ENCODE assay signal across 25 mouse cellular contexts in the genomic region with DNA sequence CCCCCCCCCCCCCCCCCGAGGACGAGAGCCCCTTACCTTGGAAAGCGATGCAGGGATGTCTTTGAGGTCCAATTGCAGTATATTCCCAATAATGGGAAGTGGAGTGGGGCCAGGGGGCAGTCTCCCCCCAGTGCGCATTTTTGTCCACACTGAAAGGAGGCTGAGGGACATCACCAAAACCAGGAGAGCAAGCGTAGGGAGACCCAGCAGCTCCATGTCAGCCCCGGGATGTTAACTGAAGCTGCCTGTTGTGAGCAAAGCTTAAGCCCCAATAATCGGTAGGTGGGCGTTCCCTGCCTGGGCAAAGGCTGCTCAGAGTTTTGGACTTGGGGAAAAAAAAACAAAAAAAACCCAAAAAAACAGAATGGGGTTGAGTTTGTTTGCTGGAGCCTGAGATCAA. TPM values are rescaled to one million over a fixed set of nuclear protein-coding genes. Genes with fewer than 3 reads are reported as not detected.
"Had no signal": no experiment of that assay in that cellular context is flagged by ENCODE, and none has a peak within 500 bp of the region (broad histone marks: within the 10 kb centered on the region; RNA-seq: fewer than 3 reads in every experiment).

A gene (minus strand): TSS at position 237 of the 400 bp plus-strand sequence.

- DNase-seq: kidney, adult 11 months; kidney, postnatal 25 days; layer of hippocampus, adult 9-11 months; liver, embryonic 13.5 days; lung, embryonic 14.5 days; retina, postnatal 1 day; right cerebral cortex, postnatal 25 days; spleen, adult 18-20 months; thymus, postnatal 25 days had no signal

- ATAC-seq: intestine, embryonic 15.5 days; lung, postnatal 0 days; midbrain, embryonic 16.5 days had no signal

- H3K4me2 ChIP-seq: intestine, embryonic 15.5 days; limb, embryonic 13.5 days; liver, embryonic 13.5 days; lung, embryonic 14.5 days; midbrain, embryonic 12.5 days; neural tube, embryonic 13.5 days; stomach, embryonic 15.5 days had no signal

- H3K36me3 ChIP-seq: intestine, embryonic 15.5 days; limb, embryonic 10.5 days; midbrain, embryonic 12.5 days; stomach, embryonic 15.5 days had no signal

- H3K4me3 ChIP-seq: intestine, embryonic 15.5 days; layer of hippocampus, adult 2 months; limb, embryonic 10.5 days; limb, embryonic 13.5 days; liver, embryonic 13.5 days; midbrain, embryonic 12.5 days; myocyte; neural tube, embryonic 13.5 days; stomach, embryonic 15.5 days had no signal

- H3K4me1 ChIP-seq: intestine, embryonic 15.5 days; limb, embryonic 13.5 days; liver, embryonic 13.5 days; midbrain, embryonic 12.5 days; neural tube, embryonic 13.5 days; stomach, embryonic 15.5 days had no signal

- H3K9me3 ChIP-seq: intestine, embryonic 15.5 days; limb, embryonic 10.5 days; limb, embryonic 13.5 days; liver, embryonic 13.5 days; midbrain, embryonic 12.5 days; neural tube, embryonic 13.5 days; stomach, embryonic 15.5 days had no signal

- H3K27me3 ChIP-seq: intestine, embryonic 15.5 days; limb, embryonic 13.5 days; liver, embryonic 13.5 days; midbrain, embryonic 12.5 days; neural tube, embryonic 13.5 days; stomach, embryonic 15.5 days had no signal

- H3K9ac ChIP-seq: intestine, embryonic 15.5 days; limb, embryonic 13.5 days; liver, embryonic 13.5 days; lung, embryonic 14.5 days; midbrain, embryonic 12.5 days; neural tube, embryonic 13.5 days; stomach, embryonic 15.5 days had no signal

- H3K27ac ChIP-seq: intestine, embryonic 15.5 days; kidney, postnatal 0 days; layer of hippocampus, adult 2 months; limb, embryonic 10.5 days; limb, embryonic 13.5 days; liver, embryonic 13.5 days; macrophage; midbrain, embryonic 12.5 days; neural tube, embryonic 13.5 days; stomach, embryonic 15.5 days had no signal

RNA-seq across cellular contexts. Expression of the gene that starts here (rescaled TPM):
- total RNA-seq: layer of hippocampus, adult 2 months; layer of hippocampus, postnatal 25 days; megakaryocyte, adult 5-6 weeks; monocyte, adult 5-6 weeks; neutrophil, adult 5-6 weeks had no signal
- polyA plus RNA-seq: limb, embryonic 10.5 days; midbrain, embryonic 12.5 days; midbrain, embryonic 16.5 days; neural tube, embryonic 13.5 days had no signal
